Mouse (Mus musculus): ENCODE measurements around the gene Apoa1.

The Apoa1 gene

GRCm38 (mm10) chr9:46228491-46228890, at the start of gene Apoa1:
Apoa1 (plus strand) TSS chr9:46228580.
- no peak for DNase-seq (ENCODE audit: low spot score in 2 of 2)

- no peak for DNase-seq (ENCODE audit: low spot score in 2 of 2)
These were observed 49.8 kb upstream of the Apoa1 start for GRCm38 (mm10) chr9:46178595-46178994.

GRCm38 (mm10) chr9:46181297-46181696, 47.1 kb upstream of the Apoa1 start:
- DNase-seq (ENCODE audit: low spot score in 2 of 2), result no peak

- no peak for DNase-seq (ENCODE audit: low spot score in 2 of 2)
These were observed 43.8 kb upstream of the Apoa1 start for GRCm38 (mm10) chr9:46184542-46184941.

GRCm38 (mm10) chr9:46185191-46185590, 43.2 kb upstream of the Apoa1 start:
- DNase-seq (ENCODE audit: low spot score in 2 of 2), result peak; percentile 36 to 38

- DNase-seq (ENCODE audit: low spot score in 2 of 2), result no peak
These were observed 42.0 kb upstream of the Apoa1 start for GRCm38 (mm10) chr9:46186387-46186786.

- no peak for DNase-seq (ENCODE audit: low spot score in 2 of 2)
These were observed 40.0 kb upstream of the Apoa1 start for GRCm38 (mm10) chr9:46188370-46188769.

- DNase-seq (ENCODE audit: low spot score in 2 of 2), result no peak
These were observed 39.4 kb upstream of the Apoa1 start for GRCm38 (mm10) chr9:46188956-46189355.

GRCm38 (mm10) chr9:46189381-46189780, 39.0 kb upstream of the Apoa1 start:
- no peak for DNase-seq (ENCODE audit: low spot score in 2 of 2)

- no peak for DNase-seq (ENCODE audit: low spot score in 2 of 2)
These were observed 37.1 kb upstream of the Apoa1 start for GRCm38 (mm10) chr9:46191234-46191633.

- peak; percentile 16 to 18 for DNase-seq (ENCODE audit: low spot score in 2 of 2)
These were observed 36.7 kb upstream of the Apoa1 start for GRCm38 (mm10) chr9:46191644-46192043.

- peak in 1 of 2 experiments; percentile 11 for DNase-seq (ENCODE audit: low spot score in 2 of 2)
These were observed 35.7 kb upstream of the Apoa1 start for GRCm38 (mm10) chr9:46192642-46193041.

- DNase-seq (ENCODE audit: low spot score in 2 of 2), result no peak
These were observed 33.6 kb upstream of the Apoa1 start for GRCm38 (mm10) chr9:46194809-46195208.

- DNase-seq (ENCODE audit: low spot score in 2 of 2), result no peak
These were observed 31.6 kb upstream of the Apoa1 start for GRCm38 (mm10) chr9:46196699-46197169.

- DNase-seq (ENCODE audit: low spot score in 2 of 2), result no peak
These were observed 29.9 kb upstream of the Apoa1 start for GRCm38 (mm10) chr9:46198461-46198860.

GRCm38 (mm10) chr9:46198936-46199335, 29.4 kb upstream of the Apoa1 start:
- DNase-seq (ENCODE audit: low spot score in 2 of 2), result no peak

- no peak for DNase-seq (ENCODE audit: low spot score in 2 of 2)
These were observed 28.8 kb upstream of the Apoa1 start for GRCm38 (mm10) chr9:46199609-46200008.

GRCm38 (mm10) chr9:46206834-46207500, 21.4 kb upstream of the Apoa1 start:
- no peak for DNase-seq (ENCODE audit: low spot score in 2 of 2)

GRCm38 (mm10) chr9:46207501-46207869, 20.9 kb upstream of the Apoa1 start:
- DNase-seq (ENCODE audit: low spot score in 2 of 2), result no peak

GRCm38 (mm10) chr9:46208401-46208974, 19.9 kb upstream of the Apoa1 start:
- no peak for DNase-seq (ENCODE audit: low spot score in 2 of 2)

GRCm38 (mm10) chr9:46210473-46210872, 17.9 kb upstream of the Apoa1 start:
- no peak for DNase-seq (ENCODE audit: low spot score in 2 of 2)

- no peak for DNase-seq (ENCODE audit: low spot score in 2 of 2)
These were observed 14.1 kb upstream of the Apoa1 start for GRCm38 (mm10) chr9:46214276-46214675.

GRCm38 (mm10) chr9:46214946-46215337, 13.4 kb upstream of the Apoa1 start:
- no peak for DNase-seq (ENCODE audit: low spot score in 2 of 2)
